Mouse (Mus musculus) midbrain, embryonic 13.5 days (tissue): Measurements from ENCODE around the gene 4930519P11Rik. TPM values are rescaled to one million over a fixed set of nuclear protein-coding genes. Genes with fewer than 3 reads are reported as not detected.

Experiments used
- ATAC-seq: fragments of 200-750 bp; cut with Nextera tagmentation; 2 replicates; pipeline ENCODE4 v1.8.0; 2017; ENCODE audit warnings: mild to moderate bottlenecking, moderate TSS enrichment, moderate library complexity
- H3K27ac ChIP-seq: fragments of 300-500 bp; sonication (generic); 2 replicates; pipeline ENCODE4 v1.5.1; 2015; ENCODE audit warnings: inconsistent platforms, mild to moderate bottlenecking, moderate library complexity
- H3K27me3 ChIP-seq: fragments of 300-500 bp; sonication (generic); 2 replicates; pipeline ENCODE4 v1.6.1; 2015; ENCODE audit warnings: mild to moderate bottlenecking, inconsistent platforms
- H3K36me3 ChIP-seq: fragments of 300-500 bp; sonication (generic); 2 replicates; pipeline ENCODE4 v1.6.1; 2015; ENCODE audit warnings: mild to moderate bottlenecking, inconsistent platforms
- H3K4me1 ChIP-seq: fragments of 300-500 bp; sonication (generic); replicated peaks from 2 replicates; pipeline ENCODE4 v1.6.1; 2015; ENCODE audit warnings: inconsistent platforms
- H3K4me2 ChIP-seq: fragments of 300-500 bp; sonication (generic); replicated peaks from 2 replicates; pipeline ENCODE4 v1.6.1; 2015; ENCODE audit warnings: moderate library complexity, mild to moderate bottlenecking, inconsistent platforms
- H3K4me3 ChIP-seq: fragments of 300-500 bp; sonication (generic); replicated peaks from 2 replicates; pipeline ENCODE4 v1.5.1; 2015; ENCODE audit warnings: mild to moderate bottlenecking, inconsistent platforms
- H3K9ac ChIP-seq: fragments of 300-500 bp; sonication (generic); replicated peaks from 2 replicates; pipeline ENCODE4 v1.6.1; 2015; ENCODE audit warnings: mild to moderate bottlenecking, inconsistent platforms
- H3K9me3 ChIP-seq: fragments of 300-500 bp; sonication (generic); 2 replicates; pipeline ENCODE4 v1.6.1; 2016; ENCODE audit warnings: mild to moderate bottlenecking, inconsistent platforms
- WGBS: fragments of 180-500 bp; shearing (Covaris S2); methylation state at CpG from one replicate; pipeline ENCODE4 v1.1.7; 2015; 5-methylcytosine and 5-hydroxymethylcytosine counted together
- polyA plus RNA-seq: library from polyadenylated mRNA; unstranded; fragments of >200 nt; fragmentation: Nextera tagmentation; extraction: Ambion mirVana; gene quantifications from 2 replicates; pipeline ENCODE4 v1.2.1, GENCODE M21; 2015

4930519P11Rik gene
- polyA plus RNA-seq, 1 experiment from 2014 or later: 0.96 TPM

DNA sequence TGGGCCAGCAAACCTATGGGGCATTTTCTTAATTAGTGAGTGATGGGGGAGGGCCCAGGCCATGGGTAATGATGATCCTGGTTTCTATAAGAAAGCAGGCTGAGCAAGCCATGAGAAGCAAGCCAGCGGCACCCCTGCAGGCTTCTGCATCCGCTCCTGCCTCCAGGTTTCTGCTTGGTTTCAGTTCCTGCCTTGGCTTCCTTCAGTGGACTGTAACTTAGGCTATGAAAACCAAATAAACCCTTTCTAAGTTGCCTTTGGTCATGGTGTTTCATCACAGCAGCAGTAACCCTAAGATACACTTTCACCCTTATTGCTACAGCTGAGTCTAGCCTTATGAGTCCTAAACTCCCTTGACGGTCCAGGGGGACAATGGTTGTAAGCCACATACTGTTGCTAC, 15.8 kb downstream of the 4930519P11Rik start:
- Histone ChIP-seq H3K9me3 (no peaks in the 10 kb centered on the region), H3K27me3 (no peaks in the 10 kb centered on the region), H3K27ac (no peak overlapping the region), H3K9ac (no peak overlapping the region), H3K4me2 (no peak overlapping the region), H3K4me1 (no peaks in the 10 kb centered on the region), H3K4me3 (no peak overlapping the region), H3K36me3 (peaks cover 6% of the 10 kb centered on the region; the same call in 1 of the 2 replicates)
- 86% methylated on average over 3 of the region's 3 CpGs for WGBS
- no peak for ATAC-seq

DNA sequence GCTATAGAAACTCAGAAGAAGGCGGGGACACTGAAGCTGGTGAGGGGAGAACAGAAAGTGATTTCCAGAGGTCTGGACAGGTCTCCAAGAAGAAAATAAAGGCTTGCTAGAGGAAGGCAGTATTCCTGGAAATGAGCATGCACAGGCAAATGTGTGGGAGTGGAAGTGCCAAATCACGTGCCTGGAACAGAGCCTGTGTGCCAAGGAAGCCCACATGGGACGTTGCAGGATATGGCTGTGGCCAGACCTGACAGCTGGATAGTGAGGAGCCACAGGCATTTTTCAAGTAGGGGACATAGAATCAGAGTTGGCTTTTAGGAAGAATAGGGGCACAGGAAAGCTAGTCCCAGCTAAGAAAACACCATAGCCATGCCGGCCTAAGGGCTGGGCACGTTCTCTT, 17.5 kb downstream of the 4930519P11Rik start:
- Histone ChIP-seq H3K4me3 (no peak overlapping the region), H3K9me3 (no peaks in the 10 kb centered on the region), H3K9ac (no peak overlapping the region), H3K27ac (no peak overlapping the region), H3K36me3 (peaks cover 6% of the 10 kb centered on the region; the same call in 1 of the 2 replicates), H3K27me3 (no peaks in the 10 kb centered on the region), H3K4me1 (no peaks in the 10 kb centered on the region), H3K4me2 (no peak overlapping the region)
- no peak for ATAC-seq
- WGBS: 82% methylated on average over 5 of the region's 5 CpGs

DNA sequence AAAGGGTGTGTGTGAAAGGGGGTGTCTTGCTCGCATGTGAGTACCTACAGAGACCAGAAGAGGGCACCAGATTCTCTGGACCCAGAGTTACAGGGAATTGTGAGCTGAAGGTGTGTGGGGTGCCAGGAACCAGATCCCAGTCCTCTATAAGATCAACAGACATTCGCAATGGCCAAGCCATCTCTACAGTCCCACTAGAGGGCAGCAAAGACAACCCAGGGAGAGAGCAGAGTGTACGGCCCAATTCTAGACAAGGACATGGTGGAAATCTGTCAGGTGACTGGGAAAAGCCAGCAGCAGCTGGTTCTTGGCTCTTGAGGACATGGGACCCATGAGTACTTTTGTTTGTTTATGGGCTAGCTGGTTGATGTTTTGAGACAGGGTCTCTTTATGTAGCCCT, 20.2 kb downstream of the 4930519P11Rik start:
- no peak for ATAC-seq
- Histone ChIP-seq H3K9me3 (no peaks in the 10 kb centered on the region), H3K27me3 (no peaks in the 10 kb centered on the region), H3K4me2 (no peak overlapping the region), H3K27ac (no peak overlapping the region), H3K9ac (no peak overlapping the region), H3K4me1 (no peaks in the 10 kb centered on the region), H3K36me3 (peaks cover 6% of the 10 kb centered on the region; the same call in 1 of the 2 replicates), H3K4me3 (no peak overlapping the region)
- 73% methylated on average over 3 of the region's 3 CpGs for WGBS

DNA sequence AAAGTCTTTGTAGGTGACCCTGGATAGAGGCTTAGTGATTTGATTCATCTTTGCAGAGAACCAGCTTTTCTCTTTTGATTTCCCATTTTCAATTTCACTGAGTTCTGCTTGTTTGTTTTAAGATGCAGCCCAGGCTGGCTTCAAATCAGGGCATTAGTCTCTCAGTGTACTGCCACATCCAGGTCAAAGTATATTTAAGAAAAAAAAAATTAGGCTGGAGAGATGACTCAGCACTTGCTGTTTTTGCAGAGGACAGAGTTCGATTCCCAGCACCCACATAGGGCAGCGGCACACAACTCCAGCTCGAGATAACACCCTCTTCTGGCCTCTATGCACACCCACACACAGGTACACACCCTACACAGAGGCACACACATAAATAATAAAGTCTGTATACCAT, 22.0 kb downstream of the 4930519P11Rik start:
- no peaks in the 10 kb centered on the region for H3K9me3 ChIP-seq
- no peak overlapping the region for H3K9ac ChIP-seq
- H3K36me3 ChIP-seq: peaks cover 9% of the 10 kb centered on the region; the same call in 1 of the 2 replicates
- no peaks in the 10 kb centered on the region for H3K4me1 ChIP-seq
- no peaks in the 10 kb centered on the region for H3K27me3 ChIP-seq
- no peak overlapping the region for H3K27ac ChIP-seq
- ATAC-seq: no peak
- no peak overlapping the region for H3K4me2 ChIP-seq
- 88% methylated on average over 3 of the region's 3 CpGs for WGBS
- H3K4me3 ChIP-seq: no peak overlapping the region

DNA sequence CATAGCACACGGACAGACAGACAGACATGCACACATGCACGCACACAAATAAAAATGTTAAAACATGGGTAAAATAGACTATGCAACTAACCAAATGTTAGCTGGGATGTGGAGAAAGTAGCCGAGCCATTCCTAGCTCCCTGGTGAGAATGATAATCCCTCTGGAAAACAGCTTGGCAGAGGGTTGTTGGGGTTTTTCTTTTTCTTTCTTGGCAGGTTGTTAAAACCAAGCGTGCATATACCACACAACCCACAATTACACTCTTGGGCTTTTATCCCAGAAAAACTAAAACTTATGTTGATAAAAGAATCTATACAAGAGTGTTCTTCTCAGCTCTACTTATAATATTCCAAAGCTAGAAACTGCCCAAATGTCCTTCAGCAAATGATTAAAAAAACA, 24.2 kb downstream of the 4930519P11Rik start:
- WGBS: 73% methylated on average over 4 of the region's 4 CpGs
- no peak overlapping the region for H3K27ac ChIP-seq
- no peak for ATAC-seq
- no peak overlapping the region for H3K9ac ChIP-seq
- peaks cover 9% of the 10 kb centered on the region; the same call in 1 of the 2 replicates for H3K36me3 ChIP-seq
- H3K4me2 ChIP-seq: no peak overlapping the region
- no peak overlapping the region for H3K4me3 ChIP-seq
- no peaks in the 10 kb centered on the region for H3K27me3 ChIP-seq
- H3K9me3 ChIP-seq: no peaks in the 10 kb centered on the region
- peaks cover 20% of the 10 kb centered on the region for H3K4me1 ChIP-seq

DNA sequence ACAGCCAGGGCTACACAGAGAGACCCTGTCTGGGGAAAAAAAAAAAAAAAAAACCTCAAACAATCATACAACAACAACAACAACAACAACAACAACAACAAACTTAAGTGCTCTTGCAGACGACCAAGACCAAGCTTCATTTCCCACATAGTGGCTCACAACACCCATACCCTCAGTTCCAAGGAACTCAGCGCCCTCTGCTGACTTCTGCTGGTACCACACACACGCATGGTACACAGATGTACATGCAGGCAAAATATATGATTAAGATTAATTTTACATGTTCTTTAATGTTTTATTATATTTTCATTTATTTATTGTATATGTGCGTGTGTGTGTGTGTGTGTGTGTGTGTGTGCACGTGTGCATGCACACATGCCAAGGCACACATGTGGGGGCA, 26.8 kb downstream of the 4930519P11Rik start:
- H3K4me1 ChIP-seq: peaks cover 24% of the 10 kb centered on the region
- H3K36me3 ChIP-seq: 0 out of 2 replicates have a peak, but pooled peaks cover 3% of the 10 kb centered on the region
- H3K9me3 ChIP-seq: no peaks in the 10 kb centered on the region
- 69% methylated on average over 5 of the region's 5 CpGs for WGBS
- H3K9ac ChIP-seq: no peak overlapping the region
- no peak overlapping the region for H3K27ac ChIP-seq
- no peak overlapping the region for H3K4me3 ChIP-seq
- H3K27me3 ChIP-seq: no peaks in the 10 kb centered on the region
- no peak overlapping the region for H3K4me2 ChIP-seq
- ATAC-seq: no peak

DNA sequence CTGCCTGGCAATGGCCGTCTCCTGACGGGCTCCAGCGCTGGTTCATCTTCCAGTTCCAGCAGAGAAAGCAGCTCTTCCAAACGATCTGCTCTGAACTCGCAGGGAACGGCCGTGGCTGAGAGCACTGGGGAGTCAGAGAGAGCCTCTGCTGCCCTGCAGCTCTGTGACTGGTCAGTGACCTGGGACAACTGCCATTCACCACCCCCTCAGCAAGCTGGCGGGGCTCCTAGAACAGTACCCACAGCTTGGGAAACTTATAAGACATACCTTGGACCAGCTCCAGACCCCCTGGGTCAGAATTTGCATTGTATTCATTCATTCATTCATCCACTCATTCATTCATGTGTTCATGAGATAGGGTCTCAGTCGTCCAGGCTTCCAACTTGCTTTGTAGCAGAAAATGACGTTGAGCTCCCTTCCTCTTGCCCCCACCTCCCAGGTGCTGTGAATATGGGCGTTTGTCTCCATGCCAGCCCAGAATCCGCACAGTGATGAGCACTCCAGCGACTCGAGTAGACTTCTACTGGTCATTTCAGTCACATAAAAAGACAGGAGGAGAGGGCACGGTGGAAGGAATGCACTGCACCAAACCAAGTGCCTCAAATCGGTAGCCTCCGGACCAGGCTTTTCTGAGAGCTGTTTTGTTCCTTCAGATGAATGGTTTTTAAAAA, 28.2 kb downstream of the 4930519P11Rik start:
- Histone ChIP-seq H3K27ac (no peak overlapping the region), H3K27me3 (no peaks in the 10 kb centered on the region), H3K4me3 (no peak overlapping the region), H3K4me1 (peaks cover 28% of the 10 kb centered on the region), H3K9ac (no peak overlapping the region), H3K4me2 (no peak overlapping the region), H3K9me3 (no peaks in the 10 kb centered on the region), H3K36me3 (0 out of 2 replicates have a peak, but pooled peaks cover 3% of the 10 kb centered on the region)
- ATAC-seq: no peak
- 71% methylated on average over 17 of the region's 17 CpGs for WGBS

DNA sequence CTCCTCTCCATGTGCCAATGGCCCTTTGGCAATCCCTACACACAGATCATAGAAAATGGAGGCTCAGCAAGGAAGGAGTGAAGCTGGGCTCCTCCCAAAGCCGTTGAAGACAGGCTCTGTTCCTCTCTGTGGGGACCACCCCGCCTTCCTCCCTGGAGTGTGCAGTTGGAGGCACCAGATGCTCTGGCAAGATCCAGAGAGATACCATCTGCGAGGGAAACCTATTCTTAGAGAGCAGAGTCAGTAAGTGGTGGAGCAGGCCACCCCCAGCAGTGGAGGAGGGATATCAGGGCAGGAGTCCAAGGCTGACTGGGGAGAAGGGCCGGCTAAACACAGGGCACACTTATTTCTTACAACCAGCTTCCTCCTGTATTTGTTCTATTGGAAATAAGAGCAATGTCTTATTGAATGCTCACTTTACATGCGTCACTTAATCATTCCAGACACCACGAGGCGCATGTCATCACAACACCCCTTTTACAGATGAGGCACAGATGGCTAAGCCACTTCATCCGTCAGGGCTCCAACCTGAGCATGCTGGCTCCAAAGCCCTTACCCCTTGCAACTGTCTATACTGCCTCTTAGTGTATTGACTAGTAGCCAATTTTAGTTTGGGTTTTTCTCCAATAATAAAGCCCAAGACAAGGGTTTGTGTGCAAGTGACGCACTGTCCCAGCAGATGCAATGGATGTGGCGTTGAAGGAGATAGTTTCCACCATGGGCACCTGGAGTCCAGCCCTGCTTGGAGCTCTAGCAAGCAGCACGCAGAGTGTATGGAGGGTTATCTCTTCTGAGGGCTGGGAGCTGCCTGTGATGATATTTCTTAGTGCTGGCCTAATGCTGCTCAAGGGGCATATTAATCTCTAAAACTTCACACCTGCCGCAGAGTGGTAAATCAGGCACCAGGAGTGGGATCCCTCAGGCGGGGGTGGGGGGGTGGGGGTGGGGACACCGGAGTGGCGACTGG, 29.0 kb downstream of the 4930519P11Rik start:
- Histone ChIP-seq H3K4me1 (peaks cover 28% of the 10 kb centered on the region), H3K4me2 (no peak overlapping the region), H3K9ac (no peak overlapping the region), H3K9me3 (no peaks in the 10 kb centered on the region), H3K36me3 (0 out of 2 replicates have a peak, but pooled peaks cover 3% of the 10 kb centered on the region), H3K27me3 (no peaks in the 10 kb centered on the region), H3K27ac (peak overlapping the region; percentile 49; the same call in 1 of the 2 replicates), H3K4me3 (no peak overlapping the region)
- ATAC-seq: peak; percentile 72
- WGBS: 57% methylated on average over 15 of the region's 15 CpGs

DNA sequence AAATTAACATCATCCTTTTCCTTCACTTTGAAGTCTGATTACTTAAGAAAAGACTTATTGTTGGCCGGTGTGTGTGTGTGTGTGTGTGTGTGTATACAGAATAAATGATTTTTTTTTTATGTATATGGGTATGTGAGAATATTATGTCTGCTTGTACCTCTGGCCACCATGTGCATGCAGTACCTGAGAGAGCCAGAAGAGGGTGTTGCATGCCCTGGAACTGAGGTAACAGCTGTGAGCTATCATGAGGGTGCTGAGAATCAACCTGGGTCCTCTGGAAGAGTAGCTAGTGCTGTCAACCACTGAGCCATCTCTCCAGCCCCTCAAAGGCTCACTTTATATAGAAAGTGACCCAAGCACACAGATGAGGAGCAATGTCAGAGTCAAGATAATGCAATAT, 31.8 kb downstream of the 4930519P11Rik start:
- no peak overlapping the region for H3K4me2 ChIP-seq
- H3K4me1 ChIP-seq: peaks cover 44% of the 10 kb centered on the region
- no peaks in the 10 kb centered on the region for H3K36me3 ChIP-seq
- ATAC-seq: no peak
- H3K27me3 ChIP-seq: no peaks in the 10 kb centered on the region
- no peaks in the 10 kb centered on the region for H3K9me3 ChIP-seq
- no peak overlapping the region for H3K27ac ChIP-seq
- H3K9ac ChIP-seq: no peak overlapping the region
- WGBS: 100% methylated on average over 1 of the region's 1 CpGs
- H3K4me3 ChIP-seq: no peak overlapping the region

DNA sequence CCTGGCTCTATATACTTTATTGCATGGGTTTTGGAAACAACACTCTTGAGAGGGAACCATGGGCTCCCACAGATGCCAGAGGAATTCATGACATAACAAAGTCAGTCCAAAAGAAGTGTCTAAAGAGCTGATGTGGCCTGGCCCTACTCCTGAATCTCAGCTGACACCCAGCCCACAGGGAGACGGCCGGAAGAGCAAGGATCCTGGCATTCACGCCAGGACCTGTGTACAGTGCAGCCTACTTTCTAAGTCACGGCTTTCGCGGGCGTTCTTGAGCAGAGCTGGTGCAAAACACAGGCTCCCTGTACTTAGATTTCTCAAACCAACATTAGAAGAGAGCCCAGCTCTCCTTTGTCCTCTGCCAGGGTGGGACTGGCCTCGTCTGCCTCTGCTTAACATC, 32.7 kb downstream of the 4930519P11Rik start:
- no peak for ATAC-seq
- Histone ChIP-seq H3K9ac (no peak overlapping the region), H3K27ac (no peak overlapping the region), H3K4me1 (peaks cover 44% of the 10 kb centered on the region), H3K9me3 (no peaks in the 10 kb centered on the region), H3K4me3 (no peak overlapping the region), H3K27me3 (no peaks in the 10 kb centered on the region), H3K36me3 (no peaks in the 10 kb centered on the region), H3K4me2 (no peak overlapping the region)
- WGBS: 77% methylated on average over 8 of the region's 8 CpGs

DNA sequence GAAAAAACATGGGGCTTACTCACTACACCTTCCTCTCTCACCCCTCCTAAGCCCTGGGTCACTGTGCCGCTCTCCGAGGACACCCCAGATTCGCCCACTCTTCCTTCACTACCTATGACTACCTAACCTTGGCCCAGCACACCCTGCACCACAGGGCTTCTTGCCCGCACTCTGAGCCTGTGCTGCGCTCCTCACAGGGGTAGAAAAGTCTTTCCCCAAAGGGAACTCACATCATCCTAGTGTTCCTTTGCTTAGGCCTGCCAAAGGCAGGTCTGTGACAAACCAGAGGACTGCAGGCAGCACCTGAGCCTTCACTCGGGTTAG, 35.5 kb downstream of the 4930519P11Rik start:
- Histone ChIP-seq H3K9me3 (no peaks in the 10 kb centered on the region), H3K36me3 (no peaks in the 10 kb centered on the region), H3K4me1 (peaks cover 27% of the 10 kb centered on the region), H3K27me3 (no peaks in the 10 kb centered on the region), H3K9ac (no peak overlapping the region), H3K4me3 (no peak overlapping the region), H3K27ac (peak overlapping the region; percentile 76), H3K4me2 (no peak overlapping the region)
- peak; percentile 53; the same call in 1 of the 2 replicates for ATAC-seq
- WGBS: 44% methylated on average over 6 of the region's 6 CpGs
